Mouse (Mus musculus): ENCODE results near the gene Mxi1.

Mxi1 gene

DNA sequence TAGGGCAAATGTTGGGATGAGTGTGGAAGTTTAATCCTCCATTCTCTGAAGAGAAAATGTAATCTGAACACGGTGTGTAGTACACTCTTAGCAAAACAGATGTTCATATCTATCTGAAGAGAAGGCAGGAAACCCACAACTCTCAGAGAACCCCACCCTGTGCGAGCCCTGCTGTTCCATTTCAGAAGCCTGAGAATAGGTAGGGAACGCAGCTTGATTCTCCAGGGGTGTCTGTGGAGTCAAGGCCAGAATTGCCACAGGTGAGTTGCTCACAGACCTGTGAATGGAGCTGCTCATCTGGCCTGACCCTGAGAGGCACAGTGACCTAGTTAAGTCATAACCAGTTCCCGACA lies 10.5 kb upstream of the Mxi1 start:
- DNase-seq (ENCODE audit: low read depth, low spot score) = no peak

- DNase-seq (ENCODE audit: low read depth, low spot score) = no peak
Measured at GRCm38 (mm10) chr19:53303382-53303781, 6.9 kb upstream of the Mxi1 start.

- DNase-seq (ENCODE audit: low read depth, low spot score) = no peak
Measured at GRCm38 (mm10) chr19:53305621-53306020, 4.7 kb upstream of the Mxi1 start.

- no peak for DNase-seq (ENCODE audit: low read depth, low spot score)
Measured at GRCm38 (mm10) chr19:53306706-53307105, 3.6 kb upstream of the Mxi1 start.

GRCm38 (mm10) chr19:53307219-53307618 lies 3.1 kb upstream of the Mxi1 start:
- DNase-seq (ENCODE audit: low read depth, low spot score) = no peak

- peak; percentile 35 for DNase-seq (ENCODE audit: low read depth, low spot score)
Measured at GRCm38 (mm10) chr19:53309631-53310030, 687 bp upstream of the Mxi1 start.

DNA sequence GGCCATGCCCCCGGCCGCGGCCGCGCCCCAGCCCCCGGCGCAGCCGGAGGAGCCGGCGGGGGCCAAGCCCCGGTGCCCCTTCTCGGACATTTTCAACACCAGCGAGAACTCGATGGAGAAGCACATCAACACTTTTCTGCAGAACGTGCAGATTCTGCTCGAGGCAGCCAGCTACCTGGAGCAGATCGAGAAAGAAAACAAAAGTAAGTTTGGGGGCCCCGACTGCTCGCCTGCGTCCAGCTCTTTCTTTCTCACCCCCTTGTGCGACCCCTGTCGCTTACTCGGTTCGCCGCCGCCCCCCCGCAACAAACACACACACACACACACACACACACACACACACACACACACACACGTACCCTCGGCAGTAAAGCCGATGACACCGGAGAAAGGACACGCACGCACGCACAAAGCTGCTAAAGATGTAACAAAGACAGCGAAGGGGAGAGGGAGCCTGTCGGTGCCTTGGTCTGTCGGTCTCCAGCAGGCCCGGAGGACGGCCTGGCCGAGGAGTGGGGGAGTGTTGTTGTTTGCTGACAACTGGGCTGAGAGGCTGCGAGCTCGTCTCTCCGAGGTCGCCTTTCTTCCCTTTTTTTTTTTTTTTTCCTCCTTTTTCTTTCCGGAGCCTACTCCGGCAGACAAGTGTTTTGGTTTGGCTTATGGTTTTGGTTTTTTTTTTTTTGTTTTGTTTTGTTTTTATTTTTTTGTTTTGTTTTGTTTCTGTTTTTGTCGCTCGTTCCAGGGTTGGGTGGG lies 629 bp downstream of the Mxi1 start:
- peak; percentile 84 for DNase-seq (ENCODE audit: low read depth, low spot score)

- DNase-seq (ENCODE audit: low read depth, low spot score) = peak; percentile 82
Measured at GRCm38 (mm10) chr19:53311524-53312335, 1.4 kb downstream of the Mxi1 start.

GRCm38 (mm10) chr19:53312336-53312871 lies 2.1 kb downstream of the Mxi1 start:
- DNase-seq (ENCODE audit: low read depth, low spot score) = peak; percentile 86

DNA sequence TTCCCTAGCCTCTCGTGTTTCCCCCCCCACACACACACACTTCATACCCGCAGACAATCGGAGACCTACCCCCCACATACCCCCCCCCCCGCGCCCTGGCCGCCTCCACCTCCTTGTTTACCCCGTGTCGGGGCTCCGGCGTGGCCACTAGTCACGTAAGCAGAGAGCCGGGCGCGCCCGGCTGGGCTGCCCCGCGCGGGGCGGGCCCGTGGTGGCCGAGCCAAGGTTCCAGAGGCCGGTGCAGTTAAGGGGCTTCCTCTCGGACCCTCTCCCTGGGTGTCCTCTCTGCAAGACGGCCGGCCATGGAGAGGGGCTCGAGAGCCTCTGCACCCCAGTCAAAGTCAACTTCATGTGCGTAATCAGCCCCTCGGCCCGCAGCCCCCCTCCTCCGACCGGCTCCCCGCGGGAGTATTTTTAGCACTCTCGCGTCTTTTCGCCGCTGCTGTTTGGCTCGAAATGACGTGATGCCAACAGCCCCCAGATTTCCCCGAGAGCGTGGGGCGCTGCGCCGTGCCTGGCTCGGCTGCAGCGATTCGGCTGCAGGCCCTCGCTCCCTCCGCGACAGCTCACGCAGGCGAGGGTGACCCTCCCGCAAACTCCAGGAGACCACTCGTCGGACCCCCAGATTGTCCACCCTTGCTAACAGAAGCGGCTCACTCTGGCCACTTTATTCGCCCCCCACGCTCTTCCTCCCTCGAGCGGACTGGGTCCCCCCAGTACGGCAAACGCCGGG lies 2.8 kb downstream of the Mxi1 start:
- peak; percentile 93 for DNase-seq (ENCODE audit: low read depth, low spot score)

GRCm38 (mm10) chr19:53313684-53314443 lies 3.5 kb downstream of the Mxi1 start:
- DNase-seq (ENCODE audit: low read depth, low spot score) = peak; percentile 98

DNA sequence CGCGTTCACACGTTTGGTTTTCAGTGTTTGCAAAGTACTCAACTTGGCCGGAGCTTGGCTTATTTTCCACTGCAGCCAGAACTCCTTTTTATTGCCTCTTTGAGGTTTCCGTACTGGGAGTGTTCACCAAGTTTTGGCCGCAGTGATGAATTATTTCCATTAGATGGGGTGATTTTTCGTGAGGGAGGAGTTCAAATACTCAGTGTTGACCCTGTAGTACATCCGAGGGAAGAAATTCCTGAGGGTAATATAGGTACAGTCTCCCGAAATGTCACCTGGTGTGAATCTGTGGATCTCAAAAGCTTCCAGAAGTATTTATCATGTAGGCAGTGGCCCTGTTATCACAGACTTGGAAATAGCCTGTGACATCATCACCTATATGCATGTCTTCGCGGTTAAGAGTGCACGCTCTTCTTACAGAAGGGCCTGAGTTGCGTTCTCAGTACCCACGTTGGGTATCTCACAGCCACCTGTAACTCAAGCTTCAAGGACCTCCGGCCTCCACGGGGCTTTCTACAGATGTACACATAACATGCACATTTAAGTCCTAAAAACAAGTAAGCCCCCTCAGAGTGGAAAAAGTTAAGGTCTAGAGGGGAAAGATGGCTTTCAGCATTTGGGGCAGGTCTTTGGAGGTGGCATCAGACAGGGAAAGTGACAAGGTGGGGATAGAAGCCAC lies 4.4 kb downstream of the Mxi1 start:
- no peak for DNase-seq (ENCODE audit: low read depth, low spot score)

- no peak for DNase-seq (ENCODE audit: low read depth, low spot score)
Measured at GRCm38 (mm10) chr19:53315209-53315654, 4.9 kb downstream of the Mxi1 start.

GRCm38 (mm10) chr19:53316105-53316504 lies 5.8 kb downstream of the Mxi1 start:
- DNase-seq (ENCODE audit: low read depth, low spot score) = no peak

DNA sequence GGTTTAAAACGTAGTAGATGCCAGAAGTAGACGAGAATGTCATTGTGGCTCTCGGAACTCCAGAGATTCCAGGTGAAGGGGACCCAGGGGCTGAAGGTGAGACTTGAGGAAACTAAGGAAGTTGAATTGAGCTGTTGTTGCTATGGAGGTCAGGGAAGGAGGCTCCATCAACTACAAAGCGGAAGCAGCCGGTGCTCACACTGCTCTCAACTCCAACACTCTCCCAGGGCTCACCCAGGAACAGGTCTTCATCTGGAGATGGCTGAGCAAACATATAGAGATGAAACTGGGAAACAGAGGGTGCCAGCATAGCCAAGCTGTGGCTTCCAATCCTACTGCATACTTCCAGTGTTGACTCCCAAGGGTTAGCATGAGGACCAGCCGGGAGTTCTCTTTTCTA lies 6.6 kb downstream of the Mxi1 start:
- DNase-seq (ENCODE audit: low read depth, low spot score) = no peak

GRCm38 (mm10) chr19:53318143-53319132 lies 8.1 kb downstream of the Mxi1 start:
- DNase-seq (ENCODE audit: low read depth, low spot score) = peak; percentile 39

GRCm38 (mm10) chr19:53320264-53321110 lies 10.2 kb downstream of the Mxi1 start:
- no peak for DNase-seq (ENCODE audit: low read depth, low spot score)

- DNase-seq (ENCODE audit: low read depth, low spot score) = no peak
Measured at GRCm38 (mm10) chr19:53321273-53321672, 11.0 kb downstream of the Mxi1 start.

All from A20 (cell line).